In genomic region chrX:48053743-48054142, GRCm38 (mm10) we compare ENCODE assay signal across 8 mouse cellular contexts. TPM values are rescaled to one million over a fixed set of nuclear protein-coding genes. Genes with fewer than 3 reads are reported as not detected.
DNase-seq lines count a peak whose midpoint lies in the region; ATAC-seq and TF ChIP-seq lines count a peak whose summit lies in the region.

No protein-coding gene starts in this region.

- H3K4me1 ChIP-seq in heart, embryonic 12.5 days (replicated peaks) = no peaks in the 10 kb centered on the region
- no peaks in the 10 kb centered on the region for H3K4me1 ChIP-seq in embryonic facial prominence, embryonic 15.5 days
- H3K4me1 ChIP-seq in limb, embryonic 10.5 days = peaks cover 4% of the 10 kb centered on the region; the same call in 1 of the 2 replicates

- no peak for DNase-seq in heart, adult 8-10 months (ENCODE audit: low spot score)
- DNase-seq in limb, embryonic 10.5 days (ENCODE audit: low spot score) = no peak
- DNase-seq in cerebellum, adult 9-10 months = no peak
- DNase-seq in embryo, embryonic 10 days (ENCODE audit: low spot score) = no peak

- H3K36me3 ChIP-seq in heart, embryonic 12.5 days = no peaks in the 10 kb centered on the region
- no peaks in the 10 kb centered on the region for H3K36me3 ChIP-seq in embryonic facial prominence, embryonic 15.5 days
- H3K36me3 ChIP-seq in limb, embryonic 10.5 days = no peaks in the 10 kb centered on the region
- H3K36me3 ChIP-seq in myocyte (ENCODE audit: control insufficient read depth, insufficient read depth) = no peaks in the 10 kb centered on the region

- H3K4me2 ChIP-seq in heart, embryonic 12.5 days = peak overlapping the region; percentile 75
- H3K4me2 ChIP-seq in embryonic facial prominence, embryonic 15.5 days (replicated peaks) = peak overlapping the region; percentile 54
- H3K4me2 ChIP-seq in myocyte (ENCODE audit: low read depth) = peak overlapping the region; percentile 72

- no peak overlapping the region for H3ac ChIP-seq in myocyte (ENCODE audit: control insufficient read depth, insufficient read length)

- peak overlapping the region; percentile 41 for H3K4me3 ChIP-seq in heart, embryonic 12.5 days
- peak overlapping the region; percentile 36; the same call in 1 of the 2 replicates for H3K4me3 ChIP-seq in embryonic facial prominence, embryonic 15.5 days (replicated peaks)
- peak overlapping the region; percentile 45 for H3K4me3 ChIP-seq in limb, embryonic 10.5 days
- peak overlapping the region; percentile 19 for H3K4me3 ChIP-seq in myocyte

- H3K27ac ChIP-seq in heart, embryonic 12.5 days (ENCODE audit: poor library complexity, severe bottlenecking) = no peak overlapping the region
- H3K27ac ChIP-seq in embryonic facial prominence, embryonic 15.5 days (replicated peaks) = no peak overlapping the region
- H3K27ac ChIP-seq in limb, embryonic 10.5 days = no peak overlapping the region

- peaks cover 5% of the 10 kb centered on the region; the same call in 1 of the 2 replicates for H3K27me3 ChIP-seq in heart, embryonic 12.5 days (replicated peaks)
- H3K27me3 ChIP-seq in embryonic facial prominence, embryonic 15.5 days = no peaks in the 10 kb centered on the region
- peaks cover 27% of the 10 kb centered on the region for H3K27me3 ChIP-seq in limb, embryonic 10.5 days (ENCODE audit: low read depth, poor library complexity, severe bottlenecking)
- H3K27me3 ChIP-seq in myocyte (ENCODE audit: control insufficient read depth, insufficient read depth, insufficient read length) = no peaks in the 10 kb centered on the region

- WGBS in heart, embryonic 12.5 days = 50% methylated on average over 3 of the region's 3 CpGs
- WGBS in embryonic facial prominence, embryonic 15.5 days = 48% methylated on average over 3 of the region's 3 CpGs
- 37% methylated on average over 3 of the region's 3 CpGs for WGBS in limb, embryonic 10.5 days

- TF ChIP-seq POLR2A in myocyte (IDR thresholded peaks at IDR 0.05; ENCODE audit: insufficient read length, low read depth) = no peak

- ATAC-seq in heart, embryonic 12.5 days (ENCODE audit: insufficient number of reproducible peaks, low FRiP score) = no peak
- no peak for ATAC-seq in embryonic facial prominence, embryonic 15.5 days (ENCODE audit: insufficient number of reproducible peaks, low FRiP score, low TSS enrichment, low read depth)
- ATAC-seq in cerebellum, adult (ENCODE audit: insufficient number of reproducible peaks, low FRiP score, low TSS enrichment) = no peak

- H3K9ac ChIP-seq in heart, embryonic 12.5 days = no peak overlapping the region
- H3K9ac ChIP-seq in embryonic facial prominence, embryonic 15.5 days = no peak overlapping the region

- H3K79me2 ChIP-seq in myocyte (ENCODE audit: control insufficient read depth, insufficient read depth) = no peaks in the 10 kb centered on the region

- no peaks in the 10 kb centered on the region for H3K9me3 ChIP-seq in heart, embryonic 12.5 days (replicated peaks)
- no peaks in the 10 kb centered on the region for H3K9me3 ChIP-seq in embryonic facial prominence, embryonic 15.5 days (replicated peaks)
- H3K9me3 ChIP-seq in limb, embryonic 10.5 days (replicated peaks) = no peaks in the 10 kb centered on the region

TF ChIP-seq in myocyte, 11 proteins besides CTCF, POLR2A, EP300 and RAD21:
- TF ChIP-seq MYOG (IDR thresholded peaks at IDR 0.05; ENCODE audit: control insufficient read depth in 1 of 3, insufficient read depth in 1 of 3, insufficient read length in 2 of 3, low read depth in 2 of 3) (peak in 1 of 3 experiments; percentile 36), MAX (IDR thresholded peaks at IDR 0.05; ENCODE audit: low read depth) (no peak)
TF ChIP-seq in myocyte: peak in this region for 1.

RNA-seq across cellular contexts. Expression of gene Apln, which starts 19.1 kb away (rescaled TPM):
- 2.1 and 2.3 TPM in 2 replicates for polyA plus RNA-seq in heart, embryonic 12.5 days (2016; fragmentation: Nextera tagmentation; extraction: Ambion mirVana)
- total RNA-seq in heart, adult 8-10 months (2022) = 10 to 100 TPM in 2 of 4 experiments, 1 to 10 TPM in 2; 3.0 to 13.5 (median 10.0) TPM
- 11.2 and 12.3 TPM in 2 replicates for polyA plus RNA-seq in embryonic facial prominence, embryonic 15.5 days (2015; fragmentation: Nextera tagmentation; extraction: Ambion mirVana)
- 4.8 and 5.1 TPM in 2 replicates for polyA plus RNA-seq in limb, embryonic 10.5 days (2016; fragmentation: Nextera tagmentation; extraction: Ambion mirVana)
- 2.4 TPM for polyA plus RNA-seq in myocyte (2012; fragmentation: generic; extraction: Trizol)

RNA-seq across cellular contexts. Expression of gene Xpnpep2, which starts 54.8 kb away (rescaled TPM):
- polyA plus RNA-seq in heart, embryonic 12.5 days (2016; fragmentation: Nextera tagmentation; extraction: Ambion mirVana) = 0.15 and 0.41 TPM in 2 replicates
- 1 to 10 TPM; 1.6 to 4.1 (median 2.6) TPM for total RNA-seq in heart, adult 8-10 months (2022)
- 3.7 and 5.9 TPM in 2 replicates for polyA plus RNA-seq in embryonic facial prominence, embryonic 15.5 days (2015; fragmentation: Nextera tagmentation; extraction: Ambion mirVana)
- polyA plus RNA-seq in limb, embryonic 10.5 days (2016; fragmentation: Nextera tagmentation; extraction: Ambion mirVana) = 0.43 and 2.6 TPM in 2 replicates
- polyA plus RNA-seq in myocyte (2012; fragmentation: generic; extraction: Trizol) = 1.0 TPM
